Mouse (Mus musculus): Measurements from ENCODE around the gene Gm48552.

Gm48552 gene

GRCm38 (mm10) chr10:81389801-81390677 lies 1.2 kb downstream of the Gm48552 start:
- peak; percentile 79 for DNase-seq (ENCODE audit: low read depth, low spot score)
- Histone ChIP-seq H3K27me3 (ENCODE audit: control insufficient read depth, insufficient read depth, low read length, poor library complexity, severe bottlenecking) (no peaks in the 10 kb centered on the region), H3K36me3 (ENCODE audit: control insufficient read depth, insufficient read depth, low read length, poor library complexity, severe bottlenecking) (peaks cover 3% of the 10 kb centered on the region; the same call in 1 of the 2 replicates)

GRCm38 (mm10) chr10:81390678-81390965 lies 1.8 kb downstream of the Gm48552 start:
- no peak for DNase-seq (ENCODE audit: low read depth, low spot score)
- H3K36me3 ChIP-seq (ENCODE audit: control insufficient read depth, insufficient read depth, low read length, poor library complexity, severe bottlenecking), result peaks cover 3% of the 10 kb centered on the region; the same call in 1 of the 2 replicates

GRCm38 (mm10) chr10:81392270-81392669 lies 3.5 kb downstream of the Gm48552 start:
- DNase-seq (ENCODE audit: low read depth, low spot score), result no peak
- Histone ChIP-seq H3K27me3 (ENCODE audit: control insufficient read depth, insufficient read depth, low read length, poor library complexity, severe bottlenecking) (no peaks in the 10 kb centered on the region), H3K36me3 (ENCODE audit: control insufficient read depth, insufficient read depth, low read length, poor library complexity, severe bottlenecking) (no peaks in the 10 kb centered on the region; the same call in 1 of the 2 replicates)

More at GRCm38 (mm10) chr10:81390678-81390965, 1.8 kb downstream of the Gm48552 start:
- H3K27me3 ChIP-seq (ENCODE audit: control insufficient read depth, insufficient read depth, low read length, poor library complexity, severe bottlenecking), result no peaks in the 10 kb centered on the region

GRCm38 (mm10) chr10:81392781-81393185 lies 4.0 kb downstream of the Gm48552 start, which contains the start of gene Smim24:
TSS of gene Smim24 (plus strand) at chr10:81393051.
- H3K36me3 ChIP-seq (ENCODE audit: control insufficient read depth, insufficient read depth, low read length, poor library complexity, severe bottlenecking), result no peaks in the 10 kb centered on the region

GRCm38 (mm10) chr10:81393456-81394063 lies 4.8 kb downstream of the Gm48552 start:
- H3K36me3 ChIP-seq (ENCODE audit: control insufficient read depth, insufficient read depth, low read length, poor library complexity, severe bottlenecking), result no peaks in the 10 kb centered on the region
- no peaks in the 10 kb centered on the region for H3K27me3 ChIP-seq (ENCODE audit: control insufficient read depth, insufficient read depth, low read length, poor library complexity, severe bottlenecking)
- no peak for DNase-seq (ENCODE audit: low read depth, low spot score)

More at GRCm38 (mm10) chr10:81392781-81393185, 4.0 kb downstream of the Gm48552 start, which contains the start of gene Smim24:
- DNase-seq (ENCODE audit: low read depth, low spot score), result no peak
- no peaks in the 10 kb centered on the region for H3K27me3 ChIP-seq (ENCODE audit: control insufficient read depth, insufficient read depth, low read length, poor library complexity, severe bottlenecking)

- DNase-seq (ENCODE audit: low read depth, low spot score), result peak; percentile 86
- no peaks in the 10 kb centered on the region for H3K27me3 ChIP-seq (ENCODE audit: control insufficient read depth, insufficient read depth, low read length, poor library complexity, severe bottlenecking)
- no peaks in the 10 kb centered on the region; the same call in 1 of the 2 replicates for H3K36me3 ChIP-seq (ENCODE audit: control insufficient read depth, insufficient read depth, low read length, poor library complexity, severe bottlenecking)
Observed at GRCm38 (mm10) chr10:81395127-81395526, 6.3 kb downstream of the Gm48552 start.

GRCm38 (mm10) chr10:81395865-81396264 lies 7.1 kb downstream of the Gm48552 start:
- DNase-seq (ENCODE audit: low read depth, low spot score), result no peak
- H3K36me3 ChIP-seq (ENCODE audit: control insufficient read depth, insufficient read depth, low read length, poor library complexity, severe bottlenecking), result peaks cover 2% of the 10 kb centered on the region; the same call in 1 of the 2 replicates

GRCm38 (mm10) chr10:81396749-81397148 lies 7.9 kb downstream of the Gm48552 start:
- no peak for DNase-seq (ENCODE audit: low read depth, low spot score)
- peaks cover 2% of the 10 kb centered on the region; the same call in 1 of the 2 replicates for H3K36me3 ChIP-seq (ENCODE audit: control insufficient read depth, insufficient read depth, low read length, poor library complexity, severe bottlenecking)
- H3K27me3 ChIP-seq (ENCODE audit: control insufficient read depth, insufficient read depth, low read length, poor library complexity, severe bottlenecking), result no peaks in the 10 kb centered on the region

More at GRCm38 (mm10) chr10:81395865-81396264, 7.1 kb downstream of the Gm48552 start:
- H3K27me3 ChIP-seq (ENCODE audit: control insufficient read depth, insufficient read depth, low read length, poor library complexity, severe bottlenecking), result no peaks in the 10 kb centered on the region

- DNase-seq (ENCODE audit: low read depth, low spot score), result no peak
- Histone ChIP-seq H3K27me3 (ENCODE audit: control insufficient read depth, insufficient read depth, low read length, poor library complexity, severe bottlenecking) (no peaks in the 10 kb centered on the region), H3K36me3 (ENCODE audit: control insufficient read depth, insufficient read depth, low read length, poor library complexity, severe bottlenecking) (peaks cover 2% of the 10 kb centered on the region; the same call in 1 of the 2 replicates)
Observed at GRCm38 (mm10) chr10:81399296-81399695, 10.5 kb downstream of the Gm48552 start.

GRCm38 (mm10) chr10:81399798-81400308 lies 11.0 kb downstream of the Gm48552 start:
- Histone ChIP-seq H3K27me3 (ENCODE audit: control insufficient read depth, insufficient read depth, low read length, poor library complexity, severe bottlenecking) (no peaks in the 10 kb centered on the region), H3K36me3 (ENCODE audit: control insufficient read depth, insufficient read depth, low read length, poor library complexity, severe bottlenecking) (peaks cover 2% of the 10 kb centered on the region; the same call in 1 of the 2 replicates)

GRCm38 (mm10) chr10:81400371-81401204 lies 11.8 kb downstream of the Gm48552 start:
- peaks cover 2% of the 10 kb centered on the region; the same call in 1 of the 2 replicates for H3K36me3 ChIP-seq (ENCODE audit: control insufficient read depth, insufficient read depth, low read length, poor library complexity, severe bottlenecking)
- DNase-seq (ENCODE audit: low read depth, low spot score), result no peak
- no peaks in the 10 kb centered on the region for H3K27me3 ChIP-seq (ENCODE audit: control insufficient read depth, insufficient read depth, low read length, poor library complexity, severe bottlenecking)

More at GRCm38 (mm10) chr10:81399798-81400308, 11.0 kb downstream of the Gm48552 start:
- no peak for DNase-seq (ENCODE audit: low read depth, low spot score)

- Histone ChIP-seq H3K36me3 (ENCODE audit: control insufficient read depth, insufficient read depth, low read length, poor library complexity, severe bottlenecking) (peaks cover 3% of the 10 kb centered on the region; the same call in 1 of the 2 replicates), H3K27me3 (ENCODE audit: control insufficient read depth, insufficient read depth, low read length, poor library complexity, severe bottlenecking) (no peaks in the 10 kb centered on the region; the same call in 1 of the 2 replicates)
- DNase-seq (ENCODE audit: low read depth, low spot score), result no peak
Observed at GRCm38 (mm10) chr10:81401205-81401520, 12.4 kb downstream of the Gm48552 start.

- peaks cover 3% of the 10 kb centered on the region; the same call in 1 of the 2 replicates for H3K36me3 ChIP-seq (ENCODE audit: control insufficient read depth, insufficient read depth, low read length, poor library complexity, severe bottlenecking)
- DNase-seq (ENCODE audit: low read depth, low spot score), result no peak
Observed at GRCm38 (mm10) chr10:81401521-81402226, 12.9 kb downstream of the Gm48552 start.

More at GRCm38 (mm10) chr10:81401521-81402226, 12.9 kb downstream of the Gm48552 start:
- H3K27me3 ChIP-seq (ENCODE audit: control insufficient read depth, insufficient read depth, low read length, poor library complexity, severe bottlenecking), result no peaks in the 10 kb centered on the region; the same call in 1 of the 2 replicates

Data from splenic B cell, adult 2 months (primary cell).